Mouse (Mus musculus): ENCODE measurements around the gene Gm281. TPM values are rescaled to one million over a fixed set of nuclear protein-coding genes. Genes with fewer than 3 reads are reported as not detected.

Gene Gm281
- total and polyA plus RNA-seq, 3 experiments = not detected

- Histone ChIP-seq H3K27me3 (ENCODE audit: control insufficient read depth in 1 of 2, insufficient read depth in 2 of 2, low read length in 2 of 2) (no peaks in the 10 kb centered on the region), H3K79me2 (ENCODE audit: control insufficient read depth, insufficient read depth, low read length, poor library complexity) (no peaks in the 10 kb centered on the region), H3K9ac (ENCODE audit: control insufficient read depth, low read depth, low read length, poor library complexity, severe bottlenecking) (peak overlapping the region; percentile 55), H3K4me3 (ENCODE audit: control insufficient read depth in 1 of 2, insufficient read depth in 1 of 2, low read depth in 2 of 2, low read length in 2 of 2) (peak overlapping the region; percentile 53 to 65), H3K9me3 (replicated peaks; ENCODE audit: insufficient read depth, low read length) (no peaks in the 10 kb centered on the region), H3K36me3 (ENCODE audit: control insufficient read depth in 1 of 2, insufficient read depth in 2 of 2, low read length in 2 of 2) (no peaks in the 10 kb centered on the region), H3K4me1 (ENCODE audit: control insufficient read depth in 1 of 2, insufficient read depth in 2 of 2, low read length in 2 of 2) (no peaks in the 10 kb centered on the region), H3K27ac (ENCODE audit: control insufficient read depth, low read depth, low read length) (no peak overlapping the region)
- peak; percentile 36 for DNase-seq (ENCODE audit: low read depth, low spot score)
- TF ChIP-seq NELFE (IDR thresholded peaks at IDR 0.05; ENCODE audit: low read depth, low read length) (no peak), USF1 (IDR thresholded peaks at IDR 0.05; ENCODE audit: low read depth, low read length) (peak; percentile 22; the same call in 1 of the 2 replicates), MXI1 (IDR thresholded peaks at IDR 0.05; ENCODE audit: low read depth, low read length) (peak; percentile 66)
Observed at GRCm38 (mm10) chr14:13934052-13934371, 19.7 kb upstream of the Gm281 start.

GRCm38 (mm10) chr14:13933290-13934051 is 19.2 kb upstream of the Gm281 start:
- H3K4me1 ChIP-seq (ENCODE audit: control insufficient read depth in 1 of 2, insufficient read depth in 2 of 2, low read length in 2 of 2) = no peaks in the 10 kb centered on the region
- H3K4me3 ChIP-seq (ENCODE audit: control insufficient read depth in 1 of 2, insufficient read depth in 1 of 2, low read depth in 2 of 2, low read length in 2 of 2) = peak overlapping the region; percentile 53 to 65
- no peak overlapping the region for H3K27ac ChIP-seq (ENCODE audit: control insufficient read depth, low read depth, low read length)
- no peaks in the 10 kb centered on the region for H3K27me3 ChIP-seq (ENCODE audit: control insufficient read depth in 1 of 2, insufficient read depth in 2 of 2, low read length in 2 of 2)
- peak overlapping the region; percentile 55 for H3K9ac ChIP-seq (ENCODE audit: control insufficient read depth, low read depth, low read length, poor library complexity, severe bottlenecking)
- TF ChIP-seq SMC3 (IDR thresholded peaks at IDR 0.05; ENCODE audit: low read depth, low read length) (no peak), MEF2A (IDR thresholded peaks at IDR 0.05; ENCODE audit: extremely low read depth, insufficient replicate concordance, low read depth, low read length, poor library complexity, severe bottlenecking) (no peak), POLR2A (IDR thresholded peaks at IDR 0.05; ENCODE audit: control insufficient read depth in 1 of 2, insufficient read depth in 1 of 2, low read depth in 1 of 2, low read length in 2 of 2, poor library complexity in 1 of 2) (no peak), ELF1 (IDR thresholded peaks at IDR 0.05; ENCODE audit: low read depth, low read length) (no peak), MAZ (IDR thresholded peaks at IDR 0.05; ENCODE audit: low read depth, low read length) (no peak), TAL1 (IDR thresholded peaks at IDR 0.05; ENCODE audit: low read length) (no peak), GATA1 (IDR thresholded peaks at IDR 0.05; ENCODE audit: low read depth, low read length) (no peak), RCOR1 (IDR thresholded peaks at IDR 0.05; ENCODE audit: low read depth, low read length) (no peak), ZMIZ1 (IDR thresholded peaks at IDR 0.05; ENCODE audit: low read depth, low read length) (no peak), POLR2AphosphoS2 (IDR thresholded peaks at IDR 0.05; ENCODE audit: low read length) (no peak), ZNF384 (IDR thresholded peaks at IDR 0.05; ENCODE audit: low read depth, low read length) (no peak), MAFK (IDR thresholded peaks at IDR 0.05; ENCODE audit: borderline replicate concordance, low read depth, low read length) (no peak)
- no peaks in the 10 kb centered on the region for H3K9me3 ChIP-seq (replicated peaks; ENCODE audit: insufficient read depth, low read length)
- no peaks in the 10 kb centered on the region for H3K79me2 ChIP-seq (ENCODE audit: control insufficient read depth, insufficient read depth, low read length, poor library complexity)
- DNase-seq (ENCODE audit: low read depth, low spot score) = peak; percentile 30
- no peaks in the 10 kb centered on the region for H3K36me3 ChIP-seq (ENCODE audit: control insufficient read depth in 1 of 2, insufficient read depth in 2 of 2, low read length in 2 of 2)
